Mouse (Mus musculus) limb, embryonic 11.5 days (tissue): ENCODE measurements at regions not wholly inside any gene's neighbourhood (a gene's known extent, or its start where the extent isn't known, plus 50 kb on each side); places are given as distances from the start of the nearest gene placed in this dataset.

Experiments
- ATAC-seq: fragments of 200-750 bp; cut with Nextera tagmentation; 2 replicates; pipeline ENCODE4 v1.8.0; 2017; ENCODE audit warnings: low read depth; ENCODE audit not compliant: insufficient number of reproducible peaks, low FRiP score, low TSS enrichment
- DNase-seq: peaks from one replicate; pipeline ENCODE4 v3.0.0-alpha.2; 2015; ENCODE audit warnings: low spot score
- H3K27ac ChIP-seq: fragments of 300-500 bp; sonication (generic); replicated peaks from 2 replicates; pipeline ENCODE4 v1.5.1; 2014; ENCODE audit warnings: low read depth, mild to moderate bottlenecking, low read length
- H3K27me3 ChIP-seq: fragments of 300-500 bp; sonication (generic); 2 replicates; pipeline ENCODE4 v1.6.1; 2014; ENCODE audit warnings: mild to moderate bottlenecking, low read length, mixed read lengths; ENCODE audit not compliant: control insufficient read depth, insufficient read depth
- H3K36me3 ChIP-seq: fragments of 300-500 bp; sonication (generic); 2 replicates; pipeline ENCODE4 v1.6.1; 2014; ENCODE audit warnings: mild to moderate bottlenecking, low read length, moderate library complexity, mixed read lengths; ENCODE audit not compliant: control insufficient read depth, insufficient read depth
- H3K4me1 ChIP-seq: fragments of 300-500 bp; sonication (generic); 2 replicates; pipeline ENCODE4 v1.6.1; 2014; ENCODE audit warnings: low read length, mixed read lengths; ENCODE audit not compliant: control insufficient read depth, insufficient read depth
- H3K4me2 ChIP-seq: fragments of 300-500 bp; sonication (generic); 2 replicates; pipeline ENCODE4 v1.6.1; 2014; ENCODE audit warnings: low read depth, mild to moderate bottlenecking, moderate library complexity; ENCODE audit not compliant: severe bottlenecking
- H3K4me3 ChIP-seq: fragments of 300-500 bp; sonication (generic); 2 replicates; pipeline ENCODE4 v1.5.1; 2014; ENCODE audit warnings: low read depth, low read length
- H3K9ac ChIP-seq: fragments of 300-500 bp; sonication (generic); 2 replicates; pipeline ENCODE4 v1.6.1; 2014; ENCODE audit warnings: mild to moderate bottlenecking, low read length
- H3K9me3 ChIP-seq: fragments of 300-500 bp; sonication (generic); 2 replicates; pipeline ENCODE4 v1.6.1; 2016; ENCODE audit warnings: low read length; ENCODE audit not compliant: control insufficient read depth
- WGBS: fragments of 180-500 bp; shearing (Covaris S2); extraction: QIAGEN DNeasy Blood & Tissue Kit; methylation state at CpG from one replicate; pipeline ENCODE4 v1.1.7; 2014; 5-methylcytosine and 5-hydroxymethylcytosine counted together

- 91% methylated on average over 10 of the region's 10 CpGs for WGBS
- no peak overlapping the region for H3K4me2 ChIP-seq
- H3K27ac ChIP-seq = no peak overlapping the region
- H3K4me1 ChIP-seq = no peaks in the 10 kb centered on the region
- no peak overlapping the region for H3K4me3 ChIP-seq
- ATAC-seq (no peak), DNase-seq (no peak)
- no peaks in the 10 kb centered on the region for H3K27me3 ChIP-seq
- H3K36me3 ChIP-seq = no peaks in the 10 kb centered on the region
- no peaks in the 10 kb centered on the region for H3K9me3 ChIP-seq
- H3K9ac ChIP-seq = no peak overlapping the region
These were observed 179.4 kb downstream of the Basp1 start for GRCm38 (mm10) chr15:25234064-25234700.

GRCm38 (mm10) chr15:25230213-25230612 lies 183.4 kb downstream of the Basp1 start:
- H3K4me2 ChIP-seq = no peak overlapping the region
- no peaks in the 10 kb centered on the region for H3K36me3 ChIP-seq
- 87% methylated on average over 4 of the region's 4 CpGs for WGBS
- no peak overlapping the region for H3K27ac ChIP-seq
- H3K9ac ChIP-seq = no peak overlapping the region
- no peak overlapping the region for H3K4me3 ChIP-seq
- H3K27me3 ChIP-seq = no peaks in the 10 kb centered on the region
- no peak for ATAC-seq
- H3K9me3 ChIP-seq = no peaks in the 10 kb centered on the region
- DNase-seq = no peak
- H3K4me1 ChIP-seq = no peaks in the 10 kb centered on the region

GRCm38 (mm10) chr15:25229807-25230206 lies 183.8 kb downstream of the Basp1 start:
- 86% methylated on average over 11 of the region's 11 CpGs for WGBS
- DNase-seq = no peak
- no peaks in the 10 kb centered on the region for H3K27me3 ChIP-seq
- H3K9me3 ChIP-seq = no peaks in the 10 kb centered on the region
- no peak for ATAC-seq
- H3K27ac ChIP-seq = no peak overlapping the region
- H3K4me1 ChIP-seq = no peaks in the 10 kb centered on the region
- no peak overlapping the region for H3K4me2 ChIP-seq
- H3K36me3 ChIP-seq = no peaks in the 10 kb centered on the region
- H3K4me3 ChIP-seq = no peak overlapping the region
- H3K9ac ChIP-seq = no peak overlapping the region

GRCm38 (mm10) chr15:25227496-25227895 lies 186.1 kb downstream of the Basp1 start:
- H3K27ac ChIP-seq = no peak overlapping the region
- 53% methylated on average over 7 of the region's 7 CpGs for WGBS
- ATAC-seq = no peak
- H3K4me3 ChIP-seq = no peak overlapping the region
- H3K27me3 ChIP-seq = no peaks in the 10 kb centered on the region
- H3K9ac ChIP-seq = no peak overlapping the region
- H3K36me3 ChIP-seq = no peaks in the 10 kb centered on the region
- H3K4me1 ChIP-seq = no peaks in the 10 kb centered on the region
- H3K4me2 ChIP-seq = no peak overlapping the region
- no peak for DNase-seq
- H3K9me3 ChIP-seq = no peaks in the 10 kb centered on the region

- ATAC-seq = no peak
- 38% methylated on average over 3 of the region's 3 CpGs for WGBS
- no peak overlapping the region for H3K9ac ChIP-seq
These were observed 187.6 kb downstream of the Basp1 start for GRCm38 (mm10) chr15:25225936-25226335.

GRCm38 (mm10) chr15:25225431-25225830 lies 188.1 kb downstream of the Basp1 start:
- Histone ChIP-seq H3K36me3 (no peaks in the 10 kb centered on the region), H3K4me2 (no peak overlapping the region), H3K27ac (no peak overlapping the region), H3K9me3 (no peaks in the 10 kb centered on the region), H3K4me1 (no peaks in the 10 kb centered on the region), H3K9ac (no peak overlapping the region), H3K4me3 (no peak overlapping the region), H3K27me3 (no peaks in the 10 kb centered on the region)
- 89% methylated on average over 3 of the region's 3 CpGs for WGBS
- DNase-seq (no peak), ATAC-seq (no peak)

More at GRCm38 (mm10) chr15:25225936-25226335, 187.6 kb downstream of the Basp1 start:
- DNase-seq = no peak
- Histone ChIP-seq H3K9me3 (no peaks in the 10 kb centered on the region), H3K27me3 (no peaks in the 10 kb centered on the region), H3K36me3 (no peaks in the 10 kb centered on the region), H3K4me1 (no peaks in the 10 kb centered on the region), H3K4me2 (no peak overlapping the region), H3K27ac (no peak overlapping the region), H3K4me3 (no peak overlapping the region)

- Histone ChIP-seq H3K27ac (no peak overlapping the region), H3K36me3 (no peaks in the 10 kb centered on the region), H3K9ac (no peak overlapping the region), H3K4me2 (no peak overlapping the region), H3K4me1 (no peaks in the 10 kb centered on the region), H3K9me3 (no peaks in the 10 kb centered on the region), H3K27me3 (no peaks in the 10 kb centered on the region), H3K4me3 (no peak overlapping the region)
- 87% methylated on average over 4 of the region's 4 CpGs for WGBS
- DNase-seq = no peak
- ATAC-seq = no peak
These were observed 191.8 kb downstream of the Basp1 start for GRCm38 (mm10) chr15:25221749-25222148.

- ATAC-seq = no peak
- Histone ChIP-seq H3K27ac (no peak overlapping the region), H3K9me3 (no peaks in the 10 kb centered on the region), H3K4me1 (no peaks in the 10 kb centered on the region), H3K9ac (no peak overlapping the region), H3K27me3 (no peaks in the 10 kb centered on the region), H3K4me3 (no peak overlapping the region), H3K36me3 (no peaks in the 10 kb centered on the region), H3K4me2 (no peak overlapping the region)
- 89% methylated on average over 1 of the region's 1 CpGs for WGBS
- DNase-seq = no peak
These were observed 197.2 kb downstream of the Basp1 start for GRCm38 (mm10) chr15:25216375-25216774.

- WGBS = 91% methylated on average over 3 of the region's 3 CpGs
- no peaks in the 10 kb centered on the region for H3K27me3 ChIP-seq
- no peaks in the 10 kb centered on the region for H3K4me1 ChIP-seq
- no peak overlapping the region for H3K4me2 ChIP-seq
- H3K36me3 ChIP-seq = no peaks in the 10 kb centered on the region
- H3K9ac ChIP-seq = no peak overlapping the region
- DNase-seq (no peak), ATAC-seq (no peak)
- H3K27ac ChIP-seq = no peak overlapping the region
- H3K9me3 ChIP-seq = no peaks in the 10 kb centered on the region
- H3K4me3 ChIP-seq = no peak overlapping the region
These were observed 211.5 kb downstream of the Basp1 start for GRCm38 (mm10) chr15:25202097-25202496.
